Mouse (Mus musculus): Measurements from ENCODE around the gene Gm5426.
"Not testable (repeated sequence)": the region's sequence is repeated elsewhere in the genome, so short reads cannot be mapped to it uniquely, and the experiment has no call there.

Gm5426 gene

DNA sequence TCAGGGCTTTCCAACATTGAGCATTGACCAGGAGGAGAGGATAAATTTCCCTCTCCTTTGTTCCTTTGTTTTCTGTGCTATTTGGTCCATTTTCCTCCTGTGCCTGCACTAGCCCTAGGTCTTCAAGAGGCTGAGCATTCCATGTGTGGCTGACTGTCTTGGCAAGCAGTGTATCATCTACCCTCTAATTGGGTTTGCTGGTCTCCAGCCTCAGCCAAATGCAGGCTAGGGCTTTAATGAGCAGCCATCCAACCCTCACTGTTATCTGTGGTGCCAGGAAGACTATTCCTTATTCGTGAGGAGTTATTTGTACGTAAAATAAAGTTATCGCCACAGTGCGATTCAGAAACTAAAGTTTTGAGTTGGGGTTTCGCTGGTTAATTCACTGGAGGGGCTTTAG is 2.2 kb downstream of the Gm5426 start:
- DNase-seq (ENCODE audit: low read depth), result no peak

DNA sequence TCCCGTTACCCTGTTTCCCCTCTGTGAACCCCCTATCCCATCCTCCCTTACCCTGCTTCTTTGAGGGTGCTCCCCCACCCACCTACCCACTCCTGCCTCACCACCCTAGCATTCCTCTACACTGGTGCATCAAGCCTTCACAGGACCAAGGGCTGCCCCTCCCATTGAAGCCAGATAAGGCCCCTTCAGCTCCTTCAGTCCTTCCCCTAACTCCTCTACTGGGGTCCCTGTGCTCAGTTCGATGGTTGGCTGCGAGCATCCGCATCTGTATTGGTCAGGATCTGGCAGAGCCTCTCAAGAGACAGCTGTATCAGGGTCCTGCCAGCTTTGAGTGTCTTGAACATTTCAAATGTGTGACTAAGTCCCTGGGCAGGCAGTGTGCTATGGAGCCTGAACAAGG is 2.9 kb downstream of the Gm5426 start:
- DNase-seq (ENCODE audit: low read depth), result not testable (repeated sequence)

DNA sequence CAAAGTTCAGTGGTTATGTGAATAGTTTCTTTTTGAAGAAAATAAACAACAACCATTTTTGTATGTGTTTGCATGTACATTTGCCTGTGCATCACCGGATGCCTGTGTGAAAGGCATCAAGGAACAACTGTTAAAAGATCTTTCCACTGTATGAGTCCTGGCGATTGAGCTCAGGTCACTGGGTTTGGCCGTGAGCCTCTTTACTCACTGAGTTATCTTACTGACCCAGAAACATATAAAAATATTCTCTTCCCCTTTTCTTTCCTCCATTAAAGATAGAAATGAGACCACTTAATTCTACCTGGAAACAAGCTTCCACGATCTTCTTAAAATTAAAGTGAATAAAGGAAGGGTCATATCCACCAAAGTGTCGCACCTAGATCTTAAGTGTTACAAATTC is 10.2 kb downstream of the Gm5426 start:
- no peak for DNase-seq (ENCODE audit: low read depth)

DNA sequence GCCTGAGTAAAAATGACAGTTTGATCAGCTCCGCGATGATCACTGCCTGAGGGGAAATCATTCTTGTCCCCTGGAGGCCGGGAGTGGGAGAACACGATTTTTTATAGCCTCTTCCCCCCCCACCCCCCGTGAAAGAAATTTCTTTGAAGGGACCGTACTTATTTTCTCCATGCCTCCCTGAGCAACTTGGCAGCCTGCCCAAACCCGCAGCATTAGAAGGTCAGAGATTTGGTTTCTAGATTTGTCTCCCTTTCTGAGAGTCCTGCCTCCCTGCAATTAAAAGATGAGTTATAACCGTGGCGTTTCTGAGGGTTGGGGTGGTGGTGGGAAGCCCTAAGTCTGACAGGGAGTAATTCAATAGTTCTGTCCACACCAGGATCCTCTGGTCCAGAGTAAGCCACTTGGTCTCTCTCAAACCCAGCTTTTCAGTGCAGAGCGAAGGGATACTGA is 11.9 kb downstream of the Gm5426 start:
- DNase-seq (ENCODE audit: low read depth), result peak; percentile 11

DNA sequence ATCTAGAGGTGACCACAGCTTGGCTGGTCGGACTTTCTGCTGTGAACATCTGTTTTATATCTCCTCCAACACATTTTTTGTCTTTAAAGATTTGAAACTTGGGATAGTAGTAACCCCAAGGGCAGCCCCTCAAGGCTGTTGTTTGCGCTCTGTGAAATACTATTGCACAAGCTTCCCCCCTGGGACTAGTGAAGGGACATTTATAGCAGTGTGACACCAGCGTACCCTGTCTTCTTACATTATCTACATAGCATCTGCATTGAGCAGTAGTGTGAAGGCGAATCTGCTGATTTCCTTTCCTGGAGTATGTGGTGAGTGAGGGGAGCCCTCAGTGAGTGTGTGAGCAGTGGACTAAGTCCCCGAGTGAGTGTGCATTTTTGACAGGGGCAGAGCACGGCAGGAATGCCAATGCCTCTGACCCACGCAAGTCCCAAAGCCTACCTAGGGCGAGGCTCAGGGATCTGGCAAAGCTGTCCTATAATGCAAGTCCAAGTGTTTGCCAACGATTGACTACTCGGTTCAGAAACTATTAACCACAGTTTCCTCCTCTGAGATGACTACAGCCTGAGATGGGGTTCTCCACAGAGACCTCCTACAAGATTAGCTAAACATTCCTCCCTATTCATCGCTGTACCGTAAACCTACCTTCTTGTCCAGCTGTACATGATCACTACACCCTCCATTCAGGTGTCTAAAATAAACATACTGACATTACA is 14.2 kb downstream of the Gm5426 start:
- no peak for DNase-seq (ENCODE audit: low read depth)

DNA sequence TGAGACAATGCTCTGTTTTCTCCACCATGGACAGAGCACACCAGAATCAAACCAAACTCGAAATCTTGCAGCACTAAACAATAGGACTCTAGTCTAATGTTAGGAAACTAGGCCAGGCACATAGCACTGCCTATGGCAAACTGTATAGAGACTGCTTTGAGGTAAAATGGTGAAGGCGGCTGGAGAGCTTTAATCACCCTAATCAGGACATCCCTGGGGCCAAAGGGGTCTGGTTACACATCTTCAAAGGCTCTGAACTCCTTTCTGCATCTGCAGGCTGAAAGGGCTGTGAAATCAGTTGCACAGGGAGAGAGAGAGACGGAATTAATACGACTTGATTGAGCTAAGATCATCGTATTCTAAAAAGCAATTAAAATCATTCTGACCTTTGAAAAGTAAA is 16.9 kb downstream of the Gm5426 start:
- no peak for DNase-seq (ENCODE audit: low read depth)

DNA sequence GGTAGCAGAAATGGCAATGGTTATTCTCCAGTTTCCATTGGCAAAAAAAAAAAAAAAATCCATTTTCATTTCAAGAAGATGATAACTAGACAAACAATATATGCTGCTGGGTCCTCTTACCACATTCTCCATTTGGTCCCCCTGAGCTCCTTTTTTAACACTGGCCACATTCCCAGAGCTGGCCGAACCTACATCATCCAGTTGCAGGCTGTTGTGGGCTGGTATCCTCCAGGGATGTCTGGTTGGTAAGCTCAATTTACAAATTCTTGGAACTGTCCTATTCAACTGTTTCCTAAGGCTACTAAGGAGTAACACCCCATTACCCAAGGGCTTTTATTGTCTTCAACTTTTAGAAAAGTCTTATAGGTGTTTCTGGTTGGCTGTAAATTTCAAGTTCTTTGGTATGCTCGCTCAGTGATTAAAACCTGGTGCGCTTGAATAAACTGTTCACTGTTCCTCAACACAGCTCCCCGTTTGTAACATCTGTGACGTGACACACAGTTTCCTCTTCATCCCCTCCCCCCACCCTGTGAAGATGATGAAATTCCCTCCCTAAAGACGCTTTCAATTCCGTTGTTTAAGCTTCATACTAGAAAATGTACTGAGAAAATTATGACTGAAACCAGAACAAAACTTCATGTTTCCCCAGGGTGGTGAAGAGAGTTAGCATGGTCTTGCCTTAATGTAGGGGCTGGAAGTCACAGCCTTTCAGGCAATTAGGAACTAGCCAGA is 26.7 kb downstream of the Gm5426 start:
- no peak for DNase-seq (ENCODE audit: low read depth)

DNA sequence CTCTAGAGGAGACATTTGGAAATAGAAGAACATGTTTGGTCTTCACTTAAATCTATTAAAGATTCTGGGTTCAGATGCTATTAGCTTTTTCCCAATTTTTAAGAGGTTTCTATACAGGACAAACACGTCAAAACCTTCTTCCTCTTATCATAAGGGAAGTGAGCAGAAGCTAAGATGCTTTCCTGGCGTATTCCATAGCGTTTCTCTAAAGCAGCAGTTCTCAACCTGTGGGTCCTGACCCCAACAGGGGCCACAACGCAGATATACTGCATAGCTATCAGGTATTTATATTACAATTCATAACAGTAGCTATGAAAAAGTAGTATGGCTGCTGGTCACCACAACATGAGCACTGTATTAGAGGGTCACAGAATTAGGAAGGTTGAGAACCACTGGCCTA is 27.4 kb downstream of the Gm5426 start:
- DNase-seq (ENCODE audit: low read depth), result no peak

DNA sequence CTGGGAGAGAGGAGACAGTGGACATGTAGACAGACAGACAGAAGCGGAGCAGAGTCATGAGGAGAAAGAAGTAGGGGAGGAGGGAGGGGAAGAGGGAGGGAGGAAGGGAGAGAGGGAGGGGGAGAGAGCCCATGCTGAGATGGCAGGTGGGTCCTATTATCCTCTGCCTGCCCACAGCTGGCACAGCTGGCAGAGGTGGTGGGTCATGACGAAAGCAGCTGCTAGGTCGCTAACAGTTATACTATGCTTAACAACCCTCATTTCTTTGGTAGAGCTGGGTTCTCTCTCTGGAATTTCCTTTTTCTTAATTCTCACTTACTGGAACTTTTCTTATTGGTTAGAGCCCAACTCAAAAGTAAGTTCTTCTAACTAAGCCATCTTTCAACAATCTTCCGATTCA is 28.9 kb downstream of the Gm5426 start:
- no peak for DNase-seq (ENCODE audit: low read depth)

DNA sequence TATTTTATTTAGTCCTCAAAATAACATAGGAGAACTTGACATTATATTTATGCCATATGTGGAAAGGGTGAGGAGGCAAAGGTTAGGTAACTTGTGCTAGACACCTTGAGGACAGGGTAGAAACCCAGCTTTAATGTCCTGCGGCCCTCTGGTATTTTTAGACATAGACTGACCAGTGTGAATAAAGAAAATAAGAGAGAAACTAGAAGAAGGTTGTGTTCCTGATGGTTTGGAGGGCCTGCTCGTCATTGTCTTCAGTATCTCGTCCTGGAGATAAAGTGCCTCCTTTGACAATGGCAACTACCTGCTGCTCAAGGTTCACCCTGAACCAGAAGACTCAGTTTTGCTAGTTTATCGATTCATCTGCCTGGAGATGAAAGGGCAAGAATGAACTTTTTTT is 32.6 kb downstream of the Gm5426 start:
- no peak for DNase-seq (ENCODE audit: low read depth)

DNA sequence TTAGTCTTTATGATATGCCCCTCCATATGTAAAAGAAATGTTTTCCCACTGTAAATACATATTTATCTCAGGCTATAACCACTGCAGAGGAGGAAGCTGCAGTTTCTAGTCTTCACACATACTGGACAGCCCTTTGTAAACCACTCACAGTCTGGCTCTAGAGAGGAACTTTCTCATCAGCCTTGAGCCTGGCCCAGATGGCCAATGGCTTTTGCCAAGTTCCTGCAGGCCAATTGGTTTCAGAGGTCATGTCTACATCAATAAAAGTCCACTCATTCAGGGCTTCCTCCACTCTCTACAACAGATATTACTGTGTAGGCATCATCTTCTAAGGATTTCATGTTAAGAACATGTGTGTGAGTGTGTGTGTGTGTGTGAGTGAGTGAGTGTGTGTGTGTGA is 35.1 kb downstream of the Gm5426 start:
- DNase-seq (ENCODE audit: low read depth), result no peak

DNA sequence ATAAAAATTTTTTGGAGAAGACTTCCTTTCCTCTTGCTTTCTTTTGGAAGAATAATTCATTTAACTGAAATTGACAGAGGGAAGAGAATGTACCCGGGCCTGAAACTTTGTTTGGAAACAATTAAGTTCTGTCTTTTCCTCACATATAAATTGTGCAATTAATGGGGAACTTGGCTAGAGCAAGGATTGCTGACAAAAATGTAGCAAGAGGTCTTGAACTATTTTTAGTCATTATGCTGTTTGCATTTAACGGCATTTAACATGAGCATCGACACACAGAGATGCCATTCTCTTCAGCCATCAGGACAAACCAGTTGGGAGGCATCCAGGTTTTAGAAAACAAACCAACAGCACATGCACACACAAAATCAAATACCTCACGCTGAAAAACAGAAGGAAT is 36.6 kb downstream of the Gm5426 start:
- no peak for DNase-seq (ENCODE audit: low read depth)

DNA sequence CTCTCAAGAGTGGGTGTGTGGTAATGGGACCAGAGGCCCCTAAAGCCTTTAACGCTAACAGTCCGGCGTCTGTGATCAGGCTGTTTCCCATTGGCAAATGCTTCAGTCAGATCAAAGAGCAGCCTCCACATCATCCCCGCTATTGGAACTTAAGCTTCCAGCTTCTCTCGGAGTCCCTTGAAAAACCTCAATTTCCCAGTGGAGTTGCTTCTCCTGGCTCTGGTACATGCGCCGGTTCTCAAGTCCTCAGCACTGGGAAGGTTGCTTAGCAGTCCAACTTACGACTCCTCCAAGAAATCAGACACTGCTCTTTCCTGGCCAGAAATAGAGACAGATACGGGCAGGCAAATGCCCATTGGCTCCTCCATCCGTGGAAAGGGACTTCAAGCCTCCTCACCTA is 37.4 kb downstream of the Gm5426 start:
- DNase-seq (ENCODE audit: low read depth), result no peak

DNA sequence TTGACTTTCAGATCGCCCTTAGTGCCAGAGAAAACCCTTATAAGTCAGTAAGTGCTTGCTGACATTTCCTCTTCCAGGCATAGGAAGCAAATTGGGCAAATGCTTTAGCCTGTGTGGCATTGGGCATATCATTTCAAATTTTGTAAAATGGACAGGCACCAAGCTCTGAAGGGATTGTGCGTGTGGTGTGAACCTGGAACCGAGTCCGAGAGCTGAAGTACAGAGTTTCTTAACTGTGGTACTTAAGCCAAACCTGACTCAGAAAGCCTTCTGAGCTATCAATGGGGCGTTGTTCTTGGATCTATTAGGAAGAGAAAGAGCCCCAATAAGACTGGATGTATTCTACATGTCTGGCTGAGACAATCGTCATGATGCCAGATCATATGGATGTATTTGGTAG is 40.5 kb downstream of the Gm5426 start:
- DNase-seq (ENCODE audit: low read depth), result no peak

DNA sequence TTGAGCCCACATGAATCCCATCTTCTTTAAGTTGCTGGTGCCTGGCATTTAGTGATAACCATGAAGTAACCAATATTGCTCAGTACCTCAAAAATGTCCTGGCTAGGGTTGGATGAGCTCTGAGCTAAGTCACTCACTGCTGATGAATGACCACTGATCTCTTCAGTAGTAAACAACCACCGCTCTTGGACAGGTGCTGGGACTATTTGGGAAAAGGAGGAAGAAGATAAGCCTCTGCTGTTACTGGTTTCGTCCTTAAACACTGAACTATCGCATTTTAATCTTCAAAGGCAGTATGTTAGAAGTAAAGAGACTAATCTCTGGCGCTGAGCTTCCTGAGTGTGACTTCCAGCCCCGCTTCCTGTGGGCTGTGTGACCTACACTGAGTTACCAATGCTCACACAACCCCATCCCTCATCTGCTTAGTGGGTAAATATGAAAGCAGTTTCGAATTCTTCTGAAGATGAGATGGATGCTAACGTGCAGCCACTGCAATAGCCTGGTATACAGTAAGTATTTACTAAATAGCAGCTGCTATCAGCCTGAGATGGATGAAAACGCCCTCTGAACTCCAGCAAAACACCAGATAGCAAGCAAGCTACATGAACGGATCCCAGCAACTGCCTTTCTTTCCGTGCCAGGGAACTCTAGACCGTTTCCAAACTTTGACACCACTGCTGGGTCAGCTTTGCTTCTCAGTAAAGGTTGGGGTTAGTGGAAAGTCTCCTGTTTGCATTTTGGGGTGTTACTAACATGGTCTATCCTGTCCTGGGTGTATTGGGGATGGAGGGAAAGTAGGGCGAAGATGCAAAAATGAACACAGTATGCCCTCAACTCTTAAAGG is 44.4 kb downstream of the Gm5426 start:
- peak; percentile 73 for DNase-seq (ENCODE audit: low read depth)

DNA sequence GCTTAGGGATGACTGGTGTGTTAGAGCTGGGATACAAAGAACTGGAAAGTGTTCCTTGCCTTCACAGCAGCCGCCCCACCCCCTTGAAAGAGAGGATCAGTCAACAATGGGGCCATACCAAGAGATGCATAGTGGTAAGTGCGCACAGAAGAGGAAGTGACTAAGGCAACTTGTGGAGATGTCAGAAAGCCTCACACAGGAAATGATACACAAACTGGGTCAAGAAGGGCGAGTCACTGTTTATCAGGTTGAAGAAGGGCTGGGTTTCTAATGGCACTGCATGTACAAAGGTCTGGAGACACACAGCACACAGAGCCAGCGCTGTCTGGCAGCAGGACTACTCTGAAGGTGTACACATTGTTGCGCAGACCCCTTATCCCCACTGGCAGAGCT is 45.0 kb downstream of the Gm5426 start:
- DNase-seq (ENCODE audit: low read depth), result peak; percentile 67

DNA sequence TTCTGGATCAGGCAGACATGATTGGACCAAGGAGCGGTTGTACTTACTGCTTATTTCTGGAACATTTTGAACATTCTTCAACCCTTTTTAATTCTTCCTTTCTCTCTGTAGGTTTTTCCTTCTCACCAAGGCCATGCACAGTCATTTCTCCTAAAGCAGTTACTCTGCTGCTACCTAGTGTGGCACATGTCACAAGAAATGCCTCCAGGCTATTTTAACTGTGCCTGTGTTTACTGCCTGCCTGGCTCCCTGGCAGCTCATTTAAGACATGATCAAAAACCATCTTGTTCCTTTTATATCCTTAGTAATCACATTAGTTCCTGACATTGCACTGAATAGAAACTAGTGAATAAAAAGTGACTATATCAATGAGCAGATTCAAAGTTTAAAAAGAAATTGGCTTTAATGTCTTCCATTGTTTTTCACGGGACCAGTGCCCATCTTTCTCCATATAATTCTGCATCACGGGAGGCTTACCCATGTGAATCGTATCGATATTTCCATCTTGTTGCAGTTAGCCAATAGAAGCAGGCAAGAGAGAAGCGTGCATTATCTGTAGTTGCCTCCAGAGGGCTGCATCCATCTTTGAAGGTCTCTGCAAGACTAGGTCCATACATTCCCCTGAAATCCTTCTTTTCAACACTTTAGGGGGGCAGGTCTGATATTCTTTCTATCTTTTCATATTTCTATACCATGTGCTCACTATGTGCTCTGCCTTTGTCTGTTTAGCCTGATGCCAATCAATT is 45.7 kb downstream of the Gm5426 start:
- no peak for DNase-seq (ENCODE audit: low read depth)

DNA sequence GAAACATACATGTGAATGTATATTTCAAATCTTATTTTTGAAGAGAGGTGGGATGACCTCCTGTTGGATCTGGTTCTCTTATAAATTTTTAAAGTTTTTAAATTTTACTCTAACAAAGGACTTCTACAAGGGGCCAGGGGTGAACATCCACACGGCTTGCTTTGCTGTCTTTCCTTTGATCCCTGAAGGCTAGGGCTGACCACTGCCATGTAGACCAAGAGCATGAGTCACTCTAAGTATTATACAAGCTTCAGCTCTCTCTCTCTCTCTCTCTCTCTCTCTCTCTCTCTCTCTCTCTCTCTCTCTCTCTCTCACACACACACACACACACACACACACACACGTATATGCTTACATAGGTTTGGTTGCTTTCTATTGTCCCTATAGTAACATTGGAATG is 48.6 kb downstream of the Gm5426 start:
- no peak for DNase-seq (ENCODE audit: low read depth)

DNA sequence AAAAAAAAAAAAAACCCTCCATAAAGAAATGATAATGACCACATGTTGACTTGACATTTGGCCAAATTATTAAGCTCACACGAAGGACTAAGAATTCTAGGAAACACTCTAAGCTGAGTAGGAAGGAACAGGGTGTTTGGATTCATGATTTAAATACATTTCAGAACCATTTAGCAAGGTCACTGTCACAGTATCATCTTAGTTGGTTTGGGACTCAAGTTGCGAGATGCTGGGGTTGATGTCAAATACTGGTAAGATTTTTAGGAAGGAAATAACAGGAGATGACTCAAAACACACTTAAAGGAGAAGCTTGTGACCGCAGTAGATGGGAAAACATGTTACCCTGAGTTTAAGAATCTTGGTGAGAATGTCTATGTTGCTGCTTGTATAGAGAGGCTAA is 49.2 kb downstream of the Gm5426 start:
- no peak for DNase-seq (ENCODE audit: low read depth)
